Mouse (Mus musculus) cortical plate, adult 2 months (tissue): ENCODE results near the gene Epha6. TPM values are rescaled to one million over a fixed set of nuclear protein-coding genes. Genes with fewer than 3 reads are reported as not detected.

Experiments used
- H3K27ac ChIP-seq: fragments of 200-500 bp; 2 replicates; pipeline ENCODE4 v1.5.1; 2012; ENCODE audit warnings: low read length, control low read depth, inconsistent platforms; ENCODE audit not compliant: insufficient read depth
- H3K4me1 ChIP-seq: fragments of 200-500 bp; 2 replicates; pipeline ENCODE4 v1.6.1; 2011; ENCODE audit warnings: low read length; ENCODE audit not compliant: control insufficient read depth, insufficient read depth
- H3K4me3 ChIP-seq: fragments of 200-500 bp; 2 replicates; pipeline ENCODE4 v1.5.1; 2011; ENCODE audit warnings: mild to moderate bottlenecking, low read length, control low read depth; ENCODE audit not compliant: insufficient read depth
- CTCF ChIP-seq: fragments of 200-500 bp; IDR thresholded peaks from 2 replicates; pipeline ENCODE4 v1.5.1; 2011; ENCODE audit warnings: mild to moderate bottlenecking, control low read depth, low read length; ENCODE audit not compliant: insufficient read depth; ENCODE audit errors: extremely low read depth
- POLR2A ChIP-seq: fragments of 200-500 bp; IDR thresholded peaks from 2 replicates; pipeline ENCODE4 v1.6.1; 2011; ENCODE audit warnings: mild to moderate bottlenecking, low read length, control low read depth; ENCODE audit not compliant: insufficient read depth; ENCODE audit errors: extremely low read depth
- polyA plus RNA-seq: library from polyadenylated mRNA; depleted of rRNA; stranded (reverse); fragments of >200 nt; gene quantifications from 2 replicates; pipeline ENCODE4 v1.2.3, GENCODE M21; 2012

Epha6 gene
- polyA plus RNA-seq, 1 experiment, result 8.5 TPM

DNA sequence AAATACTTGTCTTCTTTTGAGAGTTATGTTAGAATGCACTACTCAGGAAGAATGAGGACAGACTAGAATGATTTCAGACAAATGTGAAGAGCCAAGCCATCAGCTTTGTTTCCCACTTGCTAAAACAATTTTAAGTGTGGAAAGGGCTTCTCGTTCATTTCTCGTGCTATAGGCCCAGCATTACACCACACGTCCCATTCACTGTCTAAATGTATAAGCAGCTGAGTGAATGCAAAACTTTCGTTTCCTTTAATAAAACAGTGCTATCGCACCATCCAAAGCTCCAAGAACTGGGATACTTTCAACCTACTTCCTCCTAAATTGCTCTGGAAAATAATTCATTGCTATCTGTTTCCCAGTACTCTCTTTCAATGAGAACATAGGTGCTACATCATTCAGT, 916.2 kb downstream of the Epha6 start:
- no peak overlapping the region for H3K4me3 ChIP-seq
- no peak for TF ChIP-seq CTCF
- TF ChIP-seq POLR2A, result no peak
- H3K4me1 ChIP-seq, result peaks cover 3% of the 10 kb centered on the region; the same call in 1 of the 2 replicates
- H3K27ac ChIP-seq, result no peak overlapping the region

DNA sequence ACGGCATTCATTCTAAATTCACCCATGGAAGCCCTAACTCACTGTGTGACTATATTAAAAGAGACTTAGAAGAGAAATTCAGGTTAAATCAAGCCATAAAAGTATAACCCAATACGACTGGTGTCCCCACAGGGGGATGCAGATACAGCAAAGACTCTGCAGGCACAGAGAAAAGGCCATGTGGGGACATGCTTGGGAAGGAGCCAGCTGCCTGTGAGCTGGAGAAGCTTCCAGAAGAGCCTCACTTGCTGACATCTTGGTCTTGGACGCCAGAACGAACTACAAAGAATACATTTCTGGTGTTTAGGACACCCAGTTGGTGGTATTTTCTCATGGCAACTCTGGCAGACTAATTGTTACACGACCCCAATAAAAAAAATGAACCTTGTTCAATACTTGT, 920.2 kb downstream of the Epha6 start:
- TF ChIP-seq POLR2A (no peak), CTCF (no peak)
- Histone ChIP-seq H3K27ac (0 out of 2 replicates have a peak overlapping the region, but pooled peaks have one; percentile 50), H3K4me1 (peaks cover 4% of the 10 kb centered on the region; the same call in 1 of the 2 replicates), H3K4me3 (no peak overlapping the region)

DNA sequence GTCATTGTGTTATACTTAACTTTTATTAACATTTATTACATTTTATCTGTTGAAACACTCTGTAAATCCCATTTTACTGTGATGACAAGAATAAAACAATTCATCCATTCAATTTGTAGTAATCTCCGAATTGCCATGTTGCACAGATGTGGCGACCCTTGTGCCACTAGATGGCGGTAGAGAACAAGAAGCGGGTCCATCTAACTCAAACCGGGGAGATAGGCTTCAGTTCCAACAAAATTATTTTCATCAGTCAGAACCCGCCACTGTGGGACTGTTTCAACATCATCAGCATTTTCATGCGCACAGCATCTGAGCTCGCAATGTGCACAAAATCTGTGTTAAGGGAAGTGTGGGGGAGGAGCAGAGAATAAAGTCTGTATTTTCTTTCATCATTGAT, 921.9 kb downstream of the Epha6 start:
- no peak overlapping the region for H3K4me3 ChIP-seq
- TF ChIP-seq POLR2A, result no peak
- TF ChIP-seq CTCF, result peak; percentile 94
- peaks cover 4% of the 10 kb centered on the region; the same call in 1 of the 2 replicates for H3K4me1 ChIP-seq
- H3K27ac ChIP-seq, result no peak overlapping the region

DNA sequence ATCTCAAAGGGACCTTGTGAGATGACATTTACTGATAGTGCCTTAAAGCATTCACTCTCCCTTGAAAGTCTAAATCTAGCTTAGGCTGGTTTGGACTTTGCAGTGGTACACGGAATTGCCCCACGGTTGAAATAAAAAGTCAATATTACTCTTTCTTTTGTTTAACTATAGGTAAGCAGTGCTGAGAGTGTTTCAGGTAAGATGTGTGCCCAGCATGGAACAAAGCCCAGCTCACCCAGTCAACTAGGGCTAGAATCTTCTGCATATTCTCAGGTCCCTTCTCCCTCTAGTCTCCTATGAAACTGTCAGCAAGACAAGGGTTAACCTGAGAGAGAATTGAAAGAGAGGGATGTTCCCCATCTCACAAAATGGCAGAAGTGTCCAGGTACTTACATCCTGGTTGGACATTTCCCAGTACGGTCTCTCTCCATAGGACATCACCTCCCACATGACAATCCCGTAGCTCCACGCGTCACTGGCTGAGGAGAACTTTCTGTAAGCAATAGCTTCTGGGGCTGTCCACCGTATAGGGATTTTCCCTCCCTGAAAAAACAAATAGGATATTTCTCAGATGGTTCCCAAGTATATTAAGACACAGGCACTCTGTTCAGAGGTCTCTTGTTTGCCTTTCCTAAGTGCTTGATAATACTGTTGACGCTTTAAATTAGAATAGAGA, 923.0 kb downstream of the Epha6 start:
- TF ChIP-seq POLR2A, result no peak
- TF ChIP-seq CTCF, result no peak
- H3K4me3 ChIP-seq, result no peak overlapping the region
- H3K4me1 ChIP-seq, result peaks cover 4% of the 10 kb centered on the region; the same call in 1 of the 2 replicates
- no peak overlapping the region for H3K27ac ChIP-seq

DNA sequence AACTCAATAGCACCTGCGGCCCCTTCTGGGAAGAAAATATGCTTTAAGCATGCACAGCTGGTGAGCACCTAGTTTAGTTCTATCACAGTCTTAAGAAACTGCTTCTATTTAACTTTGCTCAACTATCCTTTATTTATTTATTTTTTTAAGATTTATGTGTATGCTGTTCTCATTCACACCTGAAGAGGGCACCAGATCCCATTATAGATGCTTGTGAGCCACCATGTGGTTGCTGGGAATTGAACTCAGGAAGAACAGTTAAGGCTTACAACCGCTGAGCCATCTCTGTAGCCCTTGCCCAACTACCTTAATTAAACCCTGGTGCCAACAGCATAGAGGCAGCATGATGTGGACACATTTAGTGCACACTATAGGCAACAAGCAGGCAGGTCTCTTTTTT, 938.4 kb downstream of the Epha6 start:
- TF ChIP-seq CTCF (no peak), POLR2A (no peak)
- no peaks in the 10 kb centered on the region for H3K4me1 ChIP-seq

DNA sequence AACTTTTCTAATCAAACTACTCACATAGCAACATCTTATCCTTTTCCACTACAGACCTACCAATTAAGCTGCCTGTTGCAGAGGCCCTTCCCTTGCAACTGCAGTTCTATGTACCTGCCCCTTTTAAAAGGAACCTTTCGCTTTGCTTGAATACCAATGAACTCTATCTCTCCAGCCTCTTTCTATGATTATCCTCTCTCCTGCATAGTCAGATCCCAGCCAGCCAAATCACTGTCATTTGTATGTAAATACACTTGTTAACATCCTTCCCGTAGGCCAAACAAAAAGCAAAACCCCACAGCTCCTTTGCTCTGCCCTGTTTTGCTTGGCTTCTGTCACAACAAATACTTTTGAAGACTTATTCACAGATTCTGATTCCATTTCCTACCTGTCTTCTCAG, 961.6 kb downstream of the Epha6 start:
- Histone ChIP-seq H3K4me1 (no peaks in the 10 kb centered on the region), H3K4me3 (no peak overlapping the region), H3K27ac (no peak overlapping the region)
- no peak for TF ChIP-seq POLR2A
- no peak for TF ChIP-seq CTCF

More for the DNA sequence above, 938.4 kb downstream of the Epha6 start:
- H3K27ac ChIP-seq, result no peak overlapping the region
- H3K4me3 ChIP-seq, result no peak overlapping the region

DNA sequence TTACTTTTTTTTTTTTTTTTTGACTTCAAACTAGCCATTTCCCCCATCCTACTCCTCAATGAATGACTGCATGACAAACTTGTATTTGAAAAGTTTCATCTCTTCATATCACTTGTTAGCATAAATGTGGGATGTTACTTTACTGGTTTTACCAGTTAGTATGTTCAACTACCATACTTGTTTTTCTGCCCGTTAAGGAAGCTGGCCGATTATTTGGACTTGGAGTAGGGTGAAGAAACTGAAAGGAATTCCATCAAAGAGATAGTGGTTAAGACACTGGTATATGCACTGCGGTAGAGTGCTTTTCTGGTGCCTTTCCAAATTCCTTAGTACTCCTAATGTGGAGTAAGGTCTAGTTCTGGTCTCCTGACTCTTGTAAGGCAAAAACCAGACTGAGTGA, 965.3 kb downstream of the Epha6 start:
- no peaks in the 10 kb centered on the region; the same call in 1 of the 2 replicates for H3K4me1 ChIP-seq
- TF ChIP-seq POLR2A, result no peak
- TF ChIP-seq CTCF, result no peak
- H3K27ac ChIP-seq, result no peak overlapping the region
- peak overlapping the region; percentile 92; the same call in 1 of the 2 replicates for H3K4me3 ChIP-seq

DNA sequence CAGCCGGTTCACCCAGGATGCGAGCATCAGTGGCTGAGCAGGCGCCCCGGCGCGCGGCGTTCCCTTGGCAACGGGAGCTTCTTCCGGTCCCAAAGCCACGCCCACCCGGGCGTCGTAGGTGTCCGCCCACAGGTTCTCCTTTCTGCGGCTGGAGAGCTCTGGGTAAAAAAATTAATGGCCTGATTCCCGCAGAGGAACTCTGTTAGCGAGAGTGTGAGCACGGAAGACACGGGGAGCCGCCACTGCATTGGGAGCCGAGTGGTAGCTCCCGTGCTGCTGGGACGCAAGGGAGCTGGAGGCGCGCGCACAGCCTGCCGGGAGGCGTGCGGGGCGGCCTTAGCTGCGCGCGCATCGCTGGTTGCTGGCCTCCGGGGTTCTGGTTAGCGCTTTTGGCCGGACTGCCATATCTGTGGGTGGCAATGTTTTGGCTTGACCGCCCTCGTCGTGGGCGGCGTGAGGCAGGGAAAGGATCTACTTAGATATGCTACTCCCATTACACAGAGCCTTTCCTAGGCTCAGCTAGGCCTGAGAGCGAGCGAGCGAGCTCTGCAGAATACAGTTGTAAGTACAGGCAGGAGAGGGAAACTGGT, 966.1 kb downstream of the Epha6 start, which contains the start of gene Arl6:
Gene Arl6 (minus strand): TSS at position 290 of the 590 bp plus-strand sequence.
- Histone ChIP-seq H3K4me3 (peak within 1 kb of the TSS; percentile 92), H3K4me1 (no peaks in the 10 kb centered on the region; the same call in 1 of the 2 replicates), H3K27ac (peak within 1 kb of the TSS; percentile 90)
- TF ChIP-seq POLR2A (peak; percentile 62; the same call in 1 of the 2 replicates), CTCF (no peak)

DNA sequence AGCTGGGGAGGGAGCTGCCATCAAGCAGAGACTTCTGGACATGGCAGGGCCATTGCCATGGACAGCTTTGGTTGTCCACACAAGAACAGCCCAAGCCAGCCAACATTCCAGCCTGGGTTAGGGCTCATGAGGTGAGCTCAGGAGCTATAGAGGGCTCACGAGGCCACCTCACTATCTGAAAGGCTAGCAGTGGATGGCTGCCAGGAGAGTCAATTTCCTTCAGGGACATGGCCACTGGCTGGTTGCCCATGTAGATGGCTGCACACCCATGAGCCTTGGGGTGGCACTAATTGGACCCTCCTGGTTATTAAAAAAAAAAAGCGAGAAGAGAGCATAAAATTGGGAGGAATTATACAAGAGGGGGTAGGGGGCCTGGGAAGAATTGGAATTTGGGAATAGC, 970.7 kb downstream of the Epha6 start:
- H3K27ac ChIP-seq, result no peak overlapping the region
- TF ChIP-seq POLR2A, result no peak
- no peak for TF ChIP-seq CTCF
- no peaks in the 10 kb centered on the region; the same call in 1 of the 2 replicates for H3K4me1 ChIP-seq
- H3K4me3 ChIP-seq, result no peak overlapping the region

DNA sequence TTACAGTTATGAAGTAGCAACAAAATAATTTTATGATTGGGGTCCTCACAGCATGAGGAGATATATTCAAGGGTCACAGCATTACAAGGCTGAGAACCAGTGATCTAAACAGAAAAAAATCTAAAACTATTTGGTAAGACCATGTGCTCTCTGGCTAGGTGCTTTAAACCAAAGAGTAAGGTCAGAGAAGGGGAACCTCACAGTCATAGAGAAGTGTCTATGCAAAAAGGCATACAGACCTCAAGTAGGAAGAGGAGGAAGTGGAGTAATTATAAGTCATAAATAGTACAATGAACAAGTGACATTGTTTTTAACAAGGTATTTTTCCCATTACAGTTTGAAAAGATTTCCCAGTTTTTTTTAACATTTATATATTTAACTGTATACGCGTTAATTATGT, 983.8 kb downstream of the Epha6 start:
- Histone ChIP-seq H3K4me3 (no peak overlapping the region), H3K4me1 (peaks cover 1% of the 10 kb centered on the region), H3K27ac (no peak overlapping the region)
- TF ChIP-seq POLR2A, result no peak
- no peak for TF ChIP-seq CTCF
